Mouse (Mus musculus) ES-CJ7 (cell line): Measurements from ENCODE around the gene Pdp2.

ENCODE experiments used
- DNase-seq: peaks from one replicate; pipeline ENCODE4 v3.0.0; 2011; ENCODE audit warnings: low read depth, low spot score

Pdp2 gene

GRCm38 (mm10) chr8:104595773-104596536 is 4.7 kb downstream of the Pdp2 start:
- DNase-seq: no peak

- no peak for DNase-seq
These were observed 6.4 kb downstream of the Pdp2 start for GRCm38 (mm10) chr8:104597656-104598055.

- DNase-seq: peak; percentile 40
These were observed 7.2 kb downstream of the Pdp2 start for GRCm38 (mm10) chr8:104598496-104598895.

GRCm38 (mm10) chr8:104601386-104601785 is 10.1 kb downstream of the Pdp2 start:
- DNase-seq: peak; percentile 41

GRCm38 (mm10) chr8:104601941-104602371 is 10.7 kb downstream of the Pdp2 start:
- DNase-seq: peak; percentile 86

GRCm38 (mm10) chr8:104602468-104603244 is 11.4 kb downstream of the Pdp2 start:
- peak; percentile 99 for DNase-seq

GRCm38 (mm10) chr8:104603245-104603593 is 12.0 kb downstream of the Pdp2 start:
- no peak for DNase-seq

GRCm38 (mm10) chr8:104606329-104606728 is 15.1 kb downstream of the Pdp2 start:
- DNase-seq: no peak

GRCm38 (mm10) chr8:104607944-104608343 is 16.7 kb downstream of the Pdp2 start:
- no peak for DNase-seq

GRCm38 (mm10) chr8:104609222-104609621 is 18.0 kb downstream of the Pdp2 start:
- DNase-seq: no peak

- DNase-seq: no peak
These were observed 19.0 kb downstream of the Pdp2 start for GRCm38 (mm10) chr8:104610185-104610766.

GRCm38 (mm10) chr8:104611613-104612012 is 20.4 kb downstream of the Pdp2 start:
- no peak for DNase-seq

- no peak for DNase-seq
These were observed 21.9 kb downstream of the Pdp2 start for GRCm38 (mm10) chr8:104613119-104613518.

GRCm38 (mm10) chr8:104620765-104621164 is 29.5 kb downstream of the Pdp2 start:
- no peak for DNase-seq

GRCm38 (mm10) chr8:104624161-104624560 is 32.9 kb downstream of the Pdp2 start, which contains the start of gene Cdh16:
Cdh16 (minus strand) TSS chr8:104624396.
- DNase-seq: no peak

- DNase-seq: no peak
These were observed 36.0 kb downstream of the Pdp2 start for GRCm38 (mm10) chr8:104627065-104627740.

- no peak for DNase-seq
These were observed 37.2 kb downstream of the Pdp2 start for GRCm38 (mm10) chr8:104628402-104628801.

GRCm38 (mm10) chr8:104629306-104630110 is 38.3 kb downstream of the Pdp2 start:
- no peak for DNase-seq

GRCm38 (mm10) chr8:104630111-104630479 is 38.8 kb downstream of the Pdp2 start:
- DNase-seq: no peak

GRCm38 (mm10) chr8:104630574-104630973 is 39.3 kb downstream of the Pdp2 start:
- DNase-seq: no peak
